Mouse (Mus musculus): ENCODE results near the gene Ptpn23.
"Not testable (repeated sequence)": the region's sequence is repeated elsewhere in the genome, so short reads cannot be mapped to it uniquely, and the experiment has no call there.

The Ptpn23 gene

GRCm38 (mm10) chr9:110381292-110381691 is 26.7 kb downstream of the Ptpn23 start:
- DNase-seq (ENCODE audit: low spot score), result no peak

GRCm38 (mm10) chr9:110380662-110381061 is 27.4 kb downstream of the Ptpn23 start:
- no peak for DNase-seq (ENCODE audit: low spot score)

- no peak for DNase-seq (ENCODE audit: low spot score)
These were observed 28.7 kb downstream of the Ptpn23 start for GRCm38 (mm10) chr9:110379361-110379760.

DNA sequence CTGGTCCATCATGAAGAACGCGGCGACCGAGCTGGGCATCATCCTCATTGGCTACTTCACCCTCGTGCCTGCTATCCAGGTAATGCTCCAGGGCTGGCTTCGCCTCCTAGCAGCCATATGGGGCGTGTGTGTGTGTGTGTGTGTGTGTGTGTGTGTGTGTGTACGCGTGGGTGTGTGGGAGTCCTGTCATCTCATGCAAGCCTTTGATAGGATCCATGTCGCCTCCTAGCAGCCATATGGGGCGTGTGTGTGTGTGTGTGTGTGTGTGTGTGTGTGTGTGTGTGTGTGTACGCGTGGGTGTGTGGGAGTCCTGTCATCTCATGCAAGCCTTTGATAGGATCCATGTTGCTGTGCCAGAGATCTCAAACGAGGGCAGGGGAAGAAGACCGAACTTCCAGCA is 30.4 kb downstream of the Ptpn23 start:
- not testable (repeated sequence) for DNase-seq (ENCODE audit: low spot score)

GRCm38 (mm10) chr9:110375668-110376067 is 32.3 kb downstream of the Ptpn23 start:
- no peak for DNase-seq (ENCODE audit: low spot score)

GRCm38 (mm10) chr9:110373871-110374270 is 34.1 kb downstream of the Ptpn23 start:
- DNase-seq (ENCODE audit: low spot score), result no peak

GRCm38 (mm10) chr9:110369860-110370259 is 38.2 kb downstream of the Ptpn23 start:
- no peak for DNase-seq (ENCODE audit: low spot score)

DNA sequence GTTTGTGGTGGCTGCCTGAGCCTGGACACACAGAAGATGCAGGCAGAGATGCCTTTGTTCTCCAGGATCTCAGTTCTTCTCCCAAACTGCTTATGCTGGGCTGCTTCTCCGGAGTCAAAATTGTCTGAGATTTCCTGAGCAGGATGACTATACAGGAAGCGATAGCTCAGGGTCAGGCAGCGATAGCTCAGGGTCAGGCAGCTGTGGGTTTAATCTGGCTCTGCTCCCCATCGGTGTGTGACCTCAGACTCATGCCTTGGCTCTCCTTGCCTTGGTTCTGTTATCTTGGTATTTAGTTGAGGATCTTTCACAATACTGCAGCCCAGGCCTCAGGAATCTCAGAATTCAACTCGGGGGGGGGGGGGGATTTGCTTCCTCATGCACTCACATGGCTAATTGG is 41.3 kb downstream of the Ptpn23 start:
- no peak for DNase-seq (ENCODE audit: low spot score)

- no peak for DNase-seq (ENCODE audit: low spot score)
These were observed 45.7 kb downstream of the Ptpn23 start for GRCm38 (mm10) chr9:110362337-110362736.

GRCm38 (mm10) chr9:110361299-110361698 is 46.7 kb downstream of the Ptpn23 start:
- no peak for DNase-seq (ENCODE audit: low spot score)

DNA sequence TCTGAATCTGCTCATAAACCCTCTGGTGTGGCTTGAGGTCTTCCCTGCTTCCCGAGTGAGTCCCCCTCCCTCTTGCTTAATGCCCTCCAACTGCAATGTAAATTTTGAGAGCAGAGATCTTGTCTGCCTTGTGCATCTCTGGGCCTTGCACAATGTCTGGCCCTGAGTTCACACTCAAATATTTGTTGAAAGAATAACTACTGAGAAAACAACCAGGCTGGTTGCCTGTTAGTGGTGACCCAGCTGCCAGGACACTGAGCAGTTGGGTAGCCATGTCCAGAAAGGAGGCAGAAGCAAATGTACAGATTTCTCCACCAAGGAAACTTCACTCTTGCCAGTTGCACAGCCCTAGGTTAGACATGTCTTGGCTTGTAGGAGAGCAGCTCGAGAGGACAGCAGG is 49.7 kb downstream of the Ptpn23 start:
- no peak for DNase-seq (ENCODE audit: low spot score)

- DNase-seq (ENCODE audit: low spot score), result no peak
These were observed 55.9 kb downstream of the Ptpn23 start for GRCm38 (mm10) chr9:110351932-110352632.

DNA sequence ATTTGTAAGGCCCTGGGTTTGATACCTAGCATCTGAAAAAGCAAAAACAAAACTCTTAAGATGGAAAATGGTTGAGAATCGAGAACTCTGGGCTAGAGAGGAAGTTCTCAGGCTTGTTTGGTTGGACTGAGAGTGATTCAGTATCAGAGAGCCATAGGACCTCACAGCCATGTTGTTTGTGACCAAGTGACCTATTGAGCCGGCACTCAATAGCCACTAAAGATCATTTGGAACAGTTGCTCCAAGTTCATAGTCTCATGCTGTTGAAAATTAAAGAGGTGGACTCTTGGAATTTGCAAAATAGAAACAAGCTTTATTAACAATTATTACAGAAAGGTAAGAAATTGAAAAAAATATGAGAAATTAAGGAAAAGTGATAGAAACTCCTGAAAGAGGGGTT is 56.7 kb downstream of the Ptpn23 start:
- no peak for DNase-seq (ENCODE audit: low spot score)

- no peak for DNase-seq (ENCODE audit: low spot score)
These were observed 57.4 kb downstream of the Ptpn23 start for GRCm38 (mm10) chr9:110350612-110351011.

- no peak for DNase-seq (ENCODE audit: low spot score)
These were observed 57.8 kb downstream of the Ptpn23 start for GRCm38 (mm10) chr9:110350188-110350587.

DNA sequence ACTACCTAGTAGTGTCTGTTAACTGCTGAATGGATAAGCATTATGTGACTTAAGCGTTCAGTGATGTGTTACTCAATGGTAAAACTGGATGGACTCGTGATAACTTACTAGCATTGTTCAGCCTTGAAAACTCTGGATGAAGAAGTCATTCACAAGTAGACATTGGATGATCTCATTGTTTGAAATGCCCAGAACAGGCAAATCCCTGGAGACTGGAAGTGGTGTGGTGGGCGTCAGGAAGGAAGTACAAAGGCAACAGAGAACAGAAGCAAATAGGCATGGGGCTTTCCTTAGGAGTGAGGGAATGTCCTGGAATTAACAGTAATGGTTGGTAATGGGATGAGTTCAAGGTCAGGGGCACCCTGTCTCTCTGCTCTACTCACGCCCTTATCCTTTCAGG is 59.1 kb downstream of the Ptpn23 start:
- DNase-seq (ENCODE audit: low spot score), result no peak

- no peak for DNase-seq (ENCODE audit: low spot score)
These were observed 62.8 kb downstream of the Ptpn23 start for GRCm38 (mm10) chr9:110345057-110345739.

DNA sequence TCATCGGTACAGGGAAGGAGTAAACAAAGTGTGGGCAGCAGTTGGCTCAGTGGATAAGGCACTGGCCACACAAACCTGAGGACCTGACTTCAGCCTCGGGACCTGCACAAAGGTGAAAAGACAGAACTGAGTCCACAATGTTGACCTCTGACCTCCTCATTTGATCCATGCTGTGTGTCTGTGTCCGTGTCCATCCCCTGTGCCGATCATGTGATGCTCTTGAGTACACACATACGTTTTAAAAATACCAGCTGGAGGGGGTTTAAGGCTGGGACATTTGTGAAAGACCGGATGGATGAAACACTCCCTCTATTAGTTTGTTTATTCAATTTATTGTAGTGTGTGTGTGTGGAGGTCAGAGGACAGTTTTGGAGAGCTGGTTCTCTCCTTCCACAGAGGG is 64.2 kb downstream of the Ptpn23 start:
- no peak for DNase-seq (ENCODE audit: low spot score)

DNA sequence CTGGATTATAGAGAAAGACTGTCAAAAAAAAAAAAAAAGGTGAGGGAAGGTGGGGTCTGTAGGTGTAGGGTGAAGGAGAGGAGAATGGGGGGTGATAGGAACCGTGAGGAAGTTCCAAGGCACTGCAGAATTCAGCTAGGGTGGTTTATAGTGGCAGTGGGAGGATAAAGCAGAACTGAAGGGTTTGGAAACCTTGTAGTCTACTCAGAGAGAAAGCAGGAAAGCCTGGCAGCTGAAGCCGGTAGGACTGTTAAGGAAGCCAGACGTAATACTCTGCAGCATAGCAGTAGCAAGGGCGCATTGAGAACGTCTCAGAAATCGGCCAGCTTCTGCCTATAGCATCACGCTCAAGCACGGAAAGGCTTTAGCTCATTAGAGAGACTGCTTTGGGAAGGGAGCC is 66.0 kb downstream of the Ptpn23 start:
- no peak for DNase-seq (ENCODE audit: low spot score)

GRCm38 (mm10) chr9:110340037-110340750 is 67.8 kb downstream of the Ptpn23 start:
- no peak for DNase-seq (ENCODE audit: low spot score)

All from left cerebral cortex, adult 11 months (tissue).